Mouse (Mus musculus): ENCODE measurements around the gene Olfr1375. TPM values are rescaled to one million over a fixed set of nuclear protein-coding genes. Genes with fewer than 3 reads are reported as not detected.

Gene Olfr1375
- total and polyA plus RNA-seq, 2 experiments = not detected

GRCm38 (mm10) chr11:51084527-51084926, 36.6 kb downstream of the Olfr1375 start:
- Histone ChIP-seq H3K27ac (replicated peaks; ENCODE audit: insufficient read depth, low read depth, low read length) (no peak overlapping the region), H3K27me3 (ENCODE audit: control insufficient read depth, insufficient read depth, low read length) (no peaks in the 10 kb centered on the region), H3K36me3 (ENCODE audit: control insufficient read depth, insufficient read depth, low read length) (no peaks in the 10 kb centered on the region), H3K9ac (ENCODE audit: low read depth, low read length) (no peak overlapping the region), H3K4me1 (ENCODE audit: control insufficient read depth, insufficient read depth, low read length) (no peaks in the 10 kb centered on the region), H3K4me3 (ENCODE audit: insufficient read depth, low read depth, low read length) (no peak overlapping the region), H3K79me2 (ENCODE audit: control insufficient read depth, insufficient read depth, low read length) (no peaks in the 10 kb centered on the region)
- DNase-seq (ENCODE audit: extremely low read depth, low read depth, low spot score) = no peak
- TF ChIP-seq POLR2A (IDR thresholded peaks at IDR 0.05; ENCODE audit: extremely low read depth, insufficient read depth, low read length) = no peak
- TF ChIP-seq CTCF (IDR thresholded peaks at IDR 0.05; ENCODE audit: low read depth, low read length) = no peak
- 42% methylated on average over 7 of the region's 7 CpGs for WGBS

DNA sequence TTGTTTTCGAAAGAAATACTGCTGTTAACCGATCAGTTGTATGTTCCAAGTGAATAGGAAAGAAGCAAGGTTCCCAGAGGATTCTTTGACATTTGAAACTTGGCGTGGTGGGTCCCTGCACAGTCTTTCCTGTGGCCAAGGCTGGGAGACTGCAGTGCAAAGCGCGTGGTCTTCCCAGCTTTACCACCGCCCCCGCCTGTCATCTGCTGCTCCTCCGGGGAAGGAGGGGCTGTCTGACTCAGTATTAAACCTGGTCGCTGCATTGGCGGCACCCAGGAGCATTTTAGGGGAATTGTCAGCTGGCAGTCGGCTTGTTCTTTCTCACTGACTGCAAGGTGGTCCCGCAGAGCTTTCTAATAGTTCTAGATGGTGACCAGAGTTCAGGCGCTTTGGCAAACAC, 37.4 kb downstream of the Olfr1375 start:
- Histone ChIP-seq H3K79me2 (ENCODE audit: control insufficient read depth, insufficient read depth, low read length) (no peaks in the 10 kb centered on the region), H3K4me3 (ENCODE audit: insufficient read depth, low read depth, low read length) (no peak overlapping the region), H3K27ac (replicated peaks; ENCODE audit: insufficient read depth, low read depth, low read length) (no peak overlapping the region), H3K9ac (ENCODE audit: low read depth, low read length) (no peak overlapping the region), H3K27me3 (ENCODE audit: control insufficient read depth, insufficient read depth, low read length) (no peaks in the 10 kb centered on the region), H3K4me1 (ENCODE audit: control insufficient read depth, insufficient read depth, low read length) (no peaks in the 10 kb centered on the region), H3K36me3 (ENCODE audit: control insufficient read depth, insufficient read depth, low read length) (no peaks in the 10 kb centered on the region)
- DNase-seq (ENCODE audit: extremely low read depth, low read depth, low spot score) = no peak
- WGBS = 54% methylated on average over 13 of the region's 13 CpGs
- TF ChIP-seq CTCF (IDR thresholded peaks at IDR 0.05; ENCODE audit: low read depth, low read length) (no peak), POLR2A (IDR thresholded peaks at IDR 0.05; ENCODE audit: extremely low read depth, insufficient read depth, low read length) (no peak)

Other genes starting within 250 kb of the Olfr1375 start
- gene Zfp354c, start 220.4 kb upstream of the Olfr1375 start, total RNA-seq (2014; rRNA removed) = 0.28 and 0.34 TPM in 2 replicates
- 0.05 and 0.10 TPM in 2 replicates for gene Zfp354c, start 220.4 kb upstream of the Olfr1375 start, polyA plus RNA-seq (2012; rRNA removed)
- 0.40 and 0.74 TPM in 2 replicates for gene Zfp879, start 206.6 kb upstream of the Olfr1375 start, total RNA-seq (2014; rRNA removed)
- 0.07 and 0.24 TPM in 2 replicates for gene Zfp879, start 206.6 kb upstream of the Olfr1375 start, polyA plus RNA-seq (2012; rRNA removed)
- gene Grm6, start 197.4 kb upstream of the Olfr1375 start, total RNA-seq (2014; rRNA removed) = not detected in 2 replicates
- gene Grm6, start 197.4 kb upstream of the Olfr1375 start, polyA plus RNA-seq (2012; rRNA removed) = 0.06 TPM in 1 of 2 replicates, not detected in the other
- gene Zfp454, start 160.5 kb upstream of the Olfr1375 start, total RNA-seq (2014; rRNA removed) = 0.47 and 0.74 TPM in 2 replicates
- gene Zfp454, start 160.5 kb upstream of the Olfr1375 start, polyA plus RNA-seq (2012; rRNA removed) = 0.72 and 0.95 TPM in 2 replicates
- gene Zfp2, start 131.9 kb upstream of the Olfr1375 start, total RNA-seq (2014; rRNA removed) = 4.3 and 5.1 TPM in 2 replicates
- gene Zfp2, start 131.9 kb upstream of the Olfr1375 start, polyA plus RNA-seq (2012; rRNA removed) = 1.1 and 1.5 TPM in 2 replicates
- gene Zfp354b, start 116.5 kb upstream of the Olfr1375 start, total RNA-seq (2014; rRNA removed) = 1.7 and 3.4 TPM in 2 replicates
- 0.38 and 0.50 TPM in 2 replicates for gene Zfp354b, start 116.5 kb upstream of the Olfr1375 start, polyA plus RNA-seq (2012; rRNA removed)
- gene 4933414I15Rik, start 104.3 kb upstream of the Olfr1375 start, total RNA-seq (2014; rRNA removed) = not detected in 2 replicates
- gene 4933414I15Rik, start 104.3 kb upstream of the Olfr1375 start, polyA plus RNA-seq (2012; rRNA removed) = not detected in 2 replicates
- not detected in 2 replicates for gene Prop1, start 94.3 kb upstream of the Olfr1375 start, total RNA-seq (2014; rRNA removed)
- gene Prop1, start 94.3 kb upstream of the Olfr1375 start, polyA plus RNA-seq (2012; rRNA removed) = not detected in 2 replicates
- not detected in 2 replicates for gene Olfr1378, start 81.6 kb upstream of the Olfr1375 start, total RNA-seq (2014; rRNA removed)
- not detected in 2 replicates for gene Olfr1378, start 81.6 kb upstream of the Olfr1375 start, polyA plus RNA-seq (2012; rRNA removed)
- not detected in 2 replicates for gene Olfr1377, start 66.1 kb upstream of the Olfr1375 start, total RNA-seq (2014; rRNA removed)
- not detected in 2 replicates for gene Olfr1377, start 66.1 kb upstream of the Olfr1375 start, polyA plus RNA-seq (2012; rRNA removed)
- not detected in 2 replicates for gene Olfr51, start 44.5 kb upstream of the Olfr1375 start, total RNA-seq (2014; rRNA removed)
- gene Olfr51, start 44.5 kb upstream of the Olfr1375 start, polyA plus RNA-seq (2012; rRNA removed) = not detected in 2 replicates
- not detected in 2 replicates for gene Olfr54, start 33.9 kb upstream of the Olfr1375 start, total RNA-seq (2014; rRNA removed)
- gene Olfr54, start 33.9 kb upstream of the Olfr1375 start, polyA plus RNA-seq (2012; rRNA removed) = not detected in 2 replicates
- 3.1 and 3.6 TPM in 2 replicates for gene Zfp354a, start 11.1 kb downstream of the Olfr1375 start, total RNA-seq (2014; rRNA removed)
- gene Zfp354a, start 11.1 kb downstream of the Olfr1375 start, polyA plus RNA-seq (2012; rRNA removed) = 1.6 and 1.9 TPM in 2 replicates
- not detected in 2 replicates for gene Gm12569, start 172.4 kb downstream of the Olfr1375 start, total RNA-seq (2014; rRNA removed)
- not detected in 2 replicates for gene Gm12569, start 172.4 kb downstream of the Olfr1375 start, polyA plus RNA-seq (2012; rRNA removed)
- gene Clk4, start 213.6 kb downstream of the Olfr1375 start, total RNA-seq (2014; rRNA removed) = 99.1 and 116 TPM in 2 replicates
- 11.1 and 13.9 TPM in 2 replicates for gene Clk4, start 213.6 kb downstream of the Olfr1375 start, polyA plus RNA-seq (2012; rRNA removed)
- 0.60 and 1.3 TPM in 2 replicates for gene BC049762, start 214.9 kb downstream of the Olfr1375 start, total RNA-seq (2014; rRNA removed)
- 0.37 and 0.50 TPM in 2 replicates for gene BC049762, start 214.9 kb downstream of the Olfr1375 start, polyA plus RNA-seq (2012; rRNA removed)
- gene Col23a1, start 241.8 kb downstream of the Olfr1375 start, total RNA-seq (2014; rRNA removed) = 0.07 and 0.09 TPM in 2 replicates
- gene Col23a1, start 241.8 kb downstream of the Olfr1375 start, polyA plus RNA-seq (2012; rRNA removed) = 0.05 TPM in 1 of 2 replicates, not detected in the other

Data from liver, adult 2 months (tissue).